In genomic region chr17:79713643-79714367, GRCm38 (mm10) we compare ENCODE assay signal across 7 mouse cellular contexts. TPM values are rescaled to one million over a fixed set of nuclear protein-coding genes. Genes with fewer than 3 reads are reported as not detected.
DNase-seq lines count a peak whose midpoint lies in the region; ATAC-seq lines count a peak whose summit lies in the region.

No protein-coding gene starts in this region.

- H3K4me1 ChIP-seq in midbrain, embryonic 12.5 days: peaks cover 23% of the 10 kb centered on the region

- WGBS in midbrain, embryonic 12.5 days: under 1% methylated on average over 63 of the region's 63 CpGs

- intact Hi-C loops in gastrocnemius, postnatal 14 days (cut with DNase I; ENCODE audit: low total_unique reads): loop anchor here (10.0 kb wide), 1 partner anchor 49 kb away; no protein-coding TSS in a partner anchor

- peak overlapping the region; percentile 13; the same call in 1 of the 2 replicates for H3K9ac ChIP-seq in midbrain, embryonic 12.5 days (replicated peaks)

- H3K4me2 ChIP-seq in midbrain, embryonic 12.5 days (replicated peaks): peak overlapping the region; percentile 85

- peak overlapping the region; percentile 48 for H3K4me3 ChIP-seq in midbrain, embryonic 12.5 days

- DNase-seq in right cerebral cortex, adult 18-20 months: peak; percentile 20
- no peak for DNase-seq in right cerebral cortex, postnatal 36 days (ENCODE audit: low spot score in 2 of 2)
- DNase-seq in brain, adult 2 months (ENCODE audit: low read depth, low spot score): peak; percentile 40
- peak; percentile 39 for DNase-seq in gastrocnemius, postnatal 14 days
- DNase-seq in kidney, postnatal 10 days: peak; percentile 69
- no peak for DNase-seq in c-Kit-positive CD71-positive TER-119-positive erythroid progenitor cells, embryonic 14.5 days (ENCODE audit: low spot score)

- H3K9me3 ChIP-seq in midbrain, embryonic 12.5 days: no peaks in the 10 kb centered on the region

- peak; percentile 32 for ATAC-seq in midbrain, embryonic 12.5 days (ENCODE audit: low FRiP score, low read depth)

- H3K27ac ChIP-seq in midbrain, embryonic 12.5 days (replicated peaks): no peak overlapping the region

- H3K36me3 ChIP-seq in midbrain, embryonic 12.5 days: no peaks in the 10 kb centered on the region

- H3K27me3 ChIP-seq in midbrain, embryonic 12.5 days: peaks cover 68% of the 10 kb centered on the region

RNA-seq across cellular contexts. Expression of gene Cyp1b1, which starts 1.1 kb away (rescaled TPM):
- under 1 TPM; 0.35 to 0.40 TPM for total RNA-seq in gastrocnemius, postnatal 14 days (2021)
- polyA plus RNA-seq in midbrain, embryonic 12.5 days (2016; fragmentation: Nextera tagmentation; extraction: Ambion mirVana): 4.5 and 5.3 TPM in 2 replicates

Comparison
In these comparisons a context has a peak if more than half of its experiments do, and no peak if none do; other contexts are left out.
1. DNase-seq: peak in right cerebral cortex, adult 18-20 months (single experiment), brain, adult 2 months (single experiment), gastrocnemius, postnatal 14 days (single experiment) and kidney, postnatal 10 days (single experiment); none in right cerebral cortex, postnatal 36 days (0 of 2) and c-Kit-positive CD71-positive TER-119-positive erythroid progenitor cells, embryonic 14.5 days (single experiment).